Mouse (Mus musculus) liver, embryonic 16.5 days (tissue): Measurements from ENCODE around the gene Cfap97d2. TPM values are rescaled to one million over a fixed set of nuclear protein-coding genes. Genes with fewer than 3 reads are reported as not detected.

Experiments
- ATAC-seq: fragments of 200-750 bp; cut with Nextera tagmentation; 2 replicates; pipeline ENCODE4 v1.8.0; 2017; ENCODE audit warnings: low read depth, mild to moderate bottlenecking, moderate number of reproducible peaks, moderate library complexity
- H3K27ac ChIP-seq: fragments of 300-500 bp; sonication (generic); 2 replicates; pipeline ENCODE4 v1.5.1; 2014; ENCODE audit warnings: mild to moderate bottlenecking, low read length
- H3K27me3 ChIP-seq: fragments of 300-500 bp; sonication (generic); 2 replicates; pipeline ENCODE4 v1.6.1; 2014; ENCODE audit warnings: low read depth, low read length, mixed read lengths; ENCODE audit not compliant: control insufficient read depth, insufficient read depth
- H3K36me3 ChIP-seq: fragments of 300-500 bp; sonication (generic); 2 replicates; pipeline ENCODE4 v1.6.1; 2014; ENCODE audit warnings: mild to moderate bottlenecking; ENCODE audit not compliant: control insufficient read depth, insufficient read depth
- H3K4me1 ChIP-seq: fragments of 300-500 bp; sonication (generic); 2 replicates; pipeline ENCODE4 v1.6.1; 2014; ENCODE audit warnings: low read depth, low read length, mixed read lengths; ENCODE audit not compliant: control insufficient read depth
- H3K4me2 ChIP-seq: fragments of 300-500 bp; sonication (generic); 2 replicates; pipeline ENCODE4 v1.6.1; 2014; ENCODE audit warnings: low read depth, low read length, mixed read lengths
- H3K4me3 ChIP-seq: fragments of 300-500 bp; sonication (generic); 2 replicates; pipeline ENCODE4 v1.5.1; 2014; ENCODE audit warnings: low read depth, mild to moderate bottlenecking, low read length
- H3K9ac ChIP-seq: fragments of 300-500 bp; sonication (generic); 2 replicates; pipeline ENCODE4 v1.6.1; 2014; ENCODE audit warnings: low read depth, low read length
- H3K9me3 ChIP-seq: fragments of 300-500 bp; sonication (generic); replicated peaks from 2 replicates; pipeline ENCODE4 v1.6.1; 2016; ENCODE audit warnings: low read length; ENCODE audit not compliant: control insufficient read depth
- WGBS: fragments of 180-500 bp; shearing (Covaris S2); extraction: QIAGEN DNeasy Blood & Tissue Kit; methylation state at CpG from one replicate; pipeline ENCODE4 v1.1.7; 2014; ENCODE audit not compliant: insufficient replicate concordance; 5-methylcytosine and 5-hydroxymethylcytosine counted together
- polyA plus RNA-seq: library from polyadenylated mRNA; unstranded; fragments of >200 nt; fragmentation: Nextera tagmentation; extraction: Ambion mirVana; gene quantifications from 2 replicates; pipeline ENCODE4 v1.2.1, GENCODE M21; 2015

Gene Cfap97d2
- polyA plus RNA-seq, 1 experiment from 2014 or later: not detected

DNA sequence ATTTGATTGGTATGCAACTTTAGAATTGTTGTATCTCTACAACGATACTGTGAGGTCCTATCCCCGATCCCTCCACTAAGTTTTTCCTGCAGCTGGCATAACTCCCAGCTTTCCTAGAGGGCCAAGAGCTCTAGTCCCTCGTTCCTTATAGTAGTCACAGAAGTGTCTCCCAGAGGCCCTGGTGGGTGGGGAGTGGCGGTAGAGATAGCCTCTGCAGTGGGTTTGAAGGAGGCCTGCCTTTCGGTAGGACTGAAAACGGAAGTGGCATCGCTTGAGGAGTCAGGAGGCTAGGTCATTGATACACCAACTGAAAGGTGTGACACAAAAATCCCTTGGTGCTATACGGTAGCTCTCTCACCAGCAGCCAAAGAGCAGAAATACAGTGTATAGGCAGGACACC is 27.5 kb upstream of the Cfap97d2 start:
- Histone ChIP-seq H3K27ac (no peak overlapping the region), H3K9me3 (no peaks in the 10 kb centered on the region), H3K4me3 (peak overlapping the region; percentile 75), H3K9ac (peak overlapping the region; percentile 49), H3K4me2 (peak overlapping the region; percentile 93), H3K27me3 (peaks cover 3% of the 10 kb centered on the region), H3K4me1 (peaks cover 28% of the 10 kb centered on the region), H3K36me3 (no peaks in the 10 kb centered on the region)
- ATAC-seq: no peak
- 17% methylated on average over 8 of the region's 8 CpGs for WGBS

DNA sequence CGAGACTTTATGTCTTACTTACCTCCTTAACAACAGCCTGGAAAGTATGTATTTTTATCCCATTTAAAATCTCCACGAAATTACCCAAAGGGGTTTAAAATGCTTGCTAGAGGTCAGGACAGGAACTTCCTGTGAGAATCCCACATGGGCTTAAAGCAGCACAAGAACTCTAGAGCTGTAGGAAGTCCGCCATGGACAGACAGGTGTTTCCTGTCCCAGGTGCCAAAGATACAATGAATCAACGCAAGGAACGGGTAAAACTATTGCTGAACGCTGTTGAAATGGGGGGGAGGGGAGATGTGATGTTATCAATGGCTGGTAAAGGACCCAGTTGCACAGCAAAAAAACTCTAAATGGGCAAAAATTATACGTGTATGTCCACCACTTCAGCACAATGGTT is 21.6 kb upstream of the Cfap97d2 start:
- Histone ChIP-seq H3K4me2 (no peak overlapping the region), H3K9me3 (no peaks in the 10 kb centered on the region), H3K4me1 (no peaks in the 10 kb centered on the region), H3K27ac (no peak overlapping the region), H3K4me3 (no peak overlapping the region), H3K36me3 (no peaks in the 10 kb centered on the region), H3K27me3 (no peaks in the 10 kb centered on the region; the same call in 1 of the 2 replicates), H3K9ac (no peak overlapping the region)
- 26% methylated on average over 7 of the region's 7 CpGs for WGBS
- no peak for ATAC-seq

DNA sequence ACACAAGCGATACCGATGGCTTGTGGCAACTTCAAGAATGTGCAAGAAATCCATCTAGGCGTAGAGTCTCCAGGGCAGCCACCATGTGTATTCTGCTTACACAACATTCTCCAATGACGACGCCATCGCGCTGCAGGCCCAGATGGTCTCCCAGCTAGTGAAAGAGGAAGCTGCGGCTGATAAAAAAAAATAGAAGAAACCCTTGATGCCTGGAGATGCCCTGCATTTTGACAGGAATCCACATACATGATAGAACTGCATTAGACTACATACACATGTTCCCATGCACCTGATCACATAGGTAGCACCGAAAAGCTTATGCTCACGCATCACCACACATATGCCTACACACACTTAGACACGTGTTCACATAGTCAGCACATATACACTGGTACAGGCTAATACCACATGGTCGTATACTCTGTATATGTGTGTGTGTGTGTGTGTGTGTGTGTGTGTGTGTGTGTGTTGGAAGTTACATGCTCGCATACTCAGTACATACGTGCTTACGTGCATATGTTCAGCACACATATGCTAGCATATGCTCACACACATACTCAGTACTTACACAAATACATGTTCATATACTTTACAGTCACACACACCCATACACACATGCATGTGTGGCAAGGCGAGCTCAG is 19.9 kb upstream of the Cfap97d2 start:
- Histone ChIP-seq H3K36me3 (no peaks in the 10 kb centered on the region), H3K9me3 (no peaks in the 10 kb centered on the region), H3K9ac (no peak overlapping the region), H3K4me1 (no peaks in the 10 kb centered on the region), H3K4me3 (no peak overlapping the region), H3K27me3 (no peaks in the 10 kb centered on the region), H3K4me2 (no peak overlapping the region), H3K27ac (no peak overlapping the region)
- WGBS: 52% methylated on average over 16 of the region's 16 CpGs
- ATAC-seq: no peak

DNA sequence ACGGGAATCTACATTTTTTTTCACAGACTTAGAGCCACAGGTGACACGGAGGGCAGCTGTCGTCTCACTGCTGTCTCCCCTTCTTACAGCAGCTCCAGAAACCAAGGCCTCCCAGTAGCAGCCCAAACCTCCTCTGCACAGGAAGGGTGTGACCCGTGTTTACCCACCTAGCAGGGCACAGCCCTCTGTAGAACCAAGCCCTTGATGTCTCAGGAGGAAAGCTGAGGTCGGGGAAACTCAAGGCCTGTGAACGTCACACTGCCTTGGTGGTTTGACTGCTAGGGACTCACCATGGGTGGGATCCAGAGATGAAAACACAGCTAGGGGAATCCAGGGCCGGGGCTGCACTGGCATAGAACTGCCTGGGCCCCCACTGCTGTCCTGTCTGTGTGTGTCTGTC is 19.3 kb upstream of the Cfap97d2 start:
- no peaks in the 10 kb centered on the region for H3K9me3 ChIP-seq
- H3K27me3 ChIP-seq: no peaks in the 10 kb centered on the region
- no peak overlapping the region for H3K4me3 ChIP-seq
- 31% methylated on average over 7 of the region's 7 CpGs for WGBS
- no peaks in the 10 kb centered on the region for H3K4me1 ChIP-seq
- H3K4me2 ChIP-seq: no peak overlapping the region
- H3K9ac ChIP-seq: no peak overlapping the region
- no peak for ATAC-seq
- H3K27ac ChIP-seq: no peak overlapping the region
- H3K36me3 ChIP-seq: no peaks in the 10 kb centered on the region

GRCm38 (mm10) chr8:13687101-13687717 is 18.5 kb upstream of the Cfap97d2 start:
- ATAC-seq: no peak
- Histone ChIP-seq H3K9ac (no peak overlapping the region), H3K9me3 (no peaks in the 10 kb centered on the region), H3K4me3 (no peak overlapping the region), H3K27ac (no peak overlapping the region), H3K27me3 (no peaks in the 10 kb centered on the region), H3K4me2 (no peak overlapping the region), H3K4me1 (no peaks in the 10 kb centered on the region), H3K36me3 (no peaks in the 10 kb centered on the region)
- 79% methylated on average over 8 of the region's 8 CpGs for WGBS

DNA sequence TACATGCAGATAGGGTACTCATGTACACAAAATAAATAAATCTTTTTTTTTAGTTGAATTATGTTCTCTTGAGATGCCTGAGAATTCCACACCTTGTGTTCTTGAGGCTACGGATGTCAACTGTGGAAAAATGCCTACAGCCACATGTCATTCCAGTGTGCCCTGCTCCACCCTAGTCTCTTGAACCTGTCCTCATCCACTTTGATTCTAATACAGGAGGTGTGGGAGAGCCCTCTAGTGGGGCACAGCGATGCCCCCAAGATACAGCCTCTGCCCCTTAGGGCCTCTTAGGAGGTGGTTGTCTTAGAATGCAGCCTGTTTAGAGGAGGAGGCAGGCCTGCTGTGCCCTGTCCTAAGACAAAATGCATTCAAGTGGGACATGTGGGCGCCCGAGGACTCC is 17.7 kb upstream of the Cfap97d2 start:
- H3K4me1 ChIP-seq: no peaks in the 10 kb centered on the region
- H3K27ac ChIP-seq: no peak overlapping the region
- H3K36me3 ChIP-seq: no peaks in the 10 kb centered on the region
- no peak overlapping the region for H3K9ac ChIP-seq
- H3K27me3 ChIP-seq: no peaks in the 10 kb centered on the region
- H3K4me2 ChIP-seq: no peak overlapping the region
- WGBS: 65% methylated on average over 4 of the region's 4 CpGs
- no peak overlapping the region for H3K4me3 ChIP-seq
- no peaks in the 10 kb centered on the region for H3K9me3 ChIP-seq
- no peak for ATAC-seq

GRCm38 (mm10) chr8:13688461-13688860 is 17.2 kb upstream of the Cfap97d2 start:
- Histone ChIP-seq H3K9me3 (no peaks in the 10 kb centered on the region), H3K4me3 (no peak overlapping the region), H3K27ac (no peak overlapping the region), H3K27me3 (no peaks in the 10 kb centered on the region), H3K4me1 (no peaks in the 10 kb centered on the region), H3K4me2 (no peak overlapping the region), H3K9ac (no peak overlapping the region), H3K36me3 (no peaks in the 10 kb centered on the region)
- WGBS: 46% methylated on average over 6 of the region's 6 CpGs
- ATAC-seq: no peak

DNA sequence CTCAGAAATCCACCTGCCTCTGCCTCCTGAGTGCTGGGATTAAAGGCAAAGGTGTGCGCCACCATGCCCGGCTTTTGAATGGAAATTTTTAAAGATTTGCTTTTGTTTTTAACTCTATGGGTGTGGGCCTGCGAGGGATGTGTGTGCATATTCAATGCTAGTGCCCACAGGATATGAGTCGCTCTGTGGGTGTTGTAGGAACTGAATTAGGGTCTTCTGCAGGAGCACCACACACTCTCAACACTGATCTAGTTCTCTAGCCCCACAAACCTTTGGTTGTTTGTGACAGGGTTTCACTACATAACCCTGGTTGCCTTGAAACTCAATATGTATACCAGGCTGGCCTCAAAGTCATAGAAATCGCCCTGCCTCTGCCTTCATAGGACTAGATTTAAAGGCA is 16.4 kb upstream of the Cfap97d2 start:
- ATAC-seq: no peak
- WGBS: 67% methylated on average over 5 of the region's 5 CpGs

DNA sequence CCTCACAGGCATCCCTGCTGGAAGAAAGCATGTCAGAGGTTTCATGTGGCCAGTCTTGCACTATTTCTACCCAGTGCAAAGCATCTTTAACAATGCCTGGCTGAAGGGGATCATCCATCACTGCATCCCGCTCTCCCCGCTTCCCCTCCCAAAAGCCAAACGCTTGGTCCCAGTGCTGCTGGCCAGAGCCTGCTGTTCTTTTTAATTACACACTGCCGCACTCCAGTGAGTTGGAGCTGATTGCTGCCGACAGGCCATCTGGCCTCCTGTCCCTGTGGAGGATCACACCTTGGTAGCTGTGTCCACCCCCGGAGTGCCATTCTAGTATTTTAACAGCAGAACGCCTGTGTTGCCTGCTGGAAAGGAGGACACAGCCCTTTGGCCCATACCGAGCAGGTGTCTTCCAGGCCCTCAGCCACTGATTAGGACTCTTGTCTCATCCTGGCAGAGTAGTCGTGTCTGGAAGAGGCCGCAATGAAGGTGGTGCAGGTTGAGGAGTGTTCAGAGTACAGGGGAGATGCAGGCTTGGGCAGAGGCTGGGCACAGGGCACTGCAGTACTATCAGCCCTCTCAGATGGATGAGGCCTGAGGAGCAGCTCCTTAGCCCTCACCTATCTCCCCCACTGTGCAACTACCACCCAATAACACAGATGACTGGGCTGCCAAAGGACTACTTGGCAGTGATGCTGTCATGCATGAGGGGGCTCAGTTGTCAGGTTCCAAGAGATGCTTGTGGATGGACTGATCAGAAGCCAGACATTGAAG is 13.2 kb upstream of the Cfap97d2 start:
- ATAC-seq: no peak
- 75% methylated on average over 10 of the region's 10 CpGs for WGBS
- H3K9me3 ChIP-seq: no peaks in the 10 kb centered on the region

More for the DNA sequence above, 16.4 kb upstream of the Cfap97d2 start:
- Histone ChIP-seq H3K4me1 (no peaks in the 10 kb centered on the region), H3K9me3 (no peaks in the 10 kb centered on the region), H3K27me3 (no peaks in the 10 kb centered on the region), H3K27ac (no peak overlapping the region), H3K36me3 (no peaks in the 10 kb centered on the region), H3K4me2 (no peak overlapping the region), H3K9ac (no peak overlapping the region), H3K4me3 (no peak overlapping the region)

More for the DNA sequence above, 13.2 kb upstream of the Cfap97d2 start:
- H3K4me1 ChIP-seq: no peaks in the 10 kb centered on the region
- H3K4me3 ChIP-seq: no peak overlapping the region
- H3K27ac ChIP-seq: no peak overlapping the region
- H3K36me3 ChIP-seq: no peaks in the 10 kb centered on the region
- H3K27me3 ChIP-seq: no peaks in the 10 kb centered on the region
- H3K4me2 ChIP-seq: no peak overlapping the region
- H3K9ac ChIP-seq: no peak overlapping the region
